Mouse (Mus musculus) spleen, adult 2 months (tissue): ENCODE data around the gene Gm4924. TPM values are rescaled to one million over a fixed set of nuclear protein-coding genes. Genes with fewer than 3 reads are reported as not detected.

Source experiments
- DNase-seq, 2 experiments: peaks; one replicate each; pipeline versions ENCODE4 v3.0.0 to v3.0.0-alpha.2; 2012 to 2021; ENCODE audit warnings: low spot score in 2 of 2, low read depth in 1 of 2
- H3K27ac ChIP-seq: fragments of 200-500 bp; 2 replicates; pipeline ENCODE4 v1.5.1; 2012; ENCODE audit warnings: low read length, inconsistent platforms; ENCODE audit not compliant: insufficient read depth
- H3K27me3 ChIP-seq: fragments of 200-500 bp; 2 replicates; pipeline ENCODE4 v1.6.1; 2012; ENCODE audit warnings: mild to moderate bottlenecking, moderate library complexity, low read length, inconsistent platforms; ENCODE audit not compliant: control insufficient read depth, insufficient read depth
- H3K36me3 ChIP-seq: fragments of 200-500 bp; 2 replicates; pipeline ENCODE4 v1.6.1; 2012; ENCODE audit warnings: mild to moderate bottlenecking, low read length, inconsistent platforms; ENCODE audit not compliant: control insufficient read depth, insufficient read depth
- H3K4me1 ChIP-seq: fragments of 200-500 bp; 2 replicates; pipeline ENCODE4 v1.6.1; 2011; ENCODE audit warnings: inconsistent platforms; ENCODE audit not compliant: control insufficient read depth, insufficient read depth, insufficient read length
- H3K4me3 ChIP-seq: fragments of 200-500 bp; 2 replicates; pipeline ENCODE4 v1.5.1; 2011; ENCODE audit warnings: mild to moderate bottlenecking, inconsistent platforms; ENCODE audit not compliant: insufficient read depth, insufficient read length; ENCODE audit errors: extremely low read depth
- CTCF ChIP-seq: fragments of 200-500 bp; IDR thresholded peaks from 2 replicates; pipeline ENCODE4 v1.5.1; 2011; ENCODE audit warnings: mild to moderate bottlenecking, inconsistent platforms; ENCODE audit not compliant: insufficient read depth, insufficient read length, insufficient replicate concordance; ENCODE audit errors: extremely low read depth
- POLR2A ChIP-seq: fragments of 200-500 bp; IDR thresholded peaks from 2 replicates; pipeline ENCODE4 v1.6.1; 2011; ENCODE audit warnings: low read depth, low read length, inconsistent platforms
- WGBS: fragments of 180-500 bp; shearing (Covaris S2); methylation state at CpG from one replicate; pipeline ENCODE4 v1.1.7; 2018; 5-methylcytosine and 5-hydroxymethylcytosine counted together
- polyA plus RNA-seq: library from polyadenylated mRNA; depleted of rRNA; stranded (reverse); fragments of >200 nt; gene quantifications from 2 replicates; pipeline ENCODE4 v1.2.3, GENCODE M21; 2012; rRNA removed

The Gm4924 gene
- polyA plus RNA-seq, 1 experiment = 0.19 TPM

GRCm38 (mm10) chr10:82409511-82409910 lies 55.5 kb downstream of the Gm4924 start:
- Histone ChIP-seq H3K27me3 (no peaks in the 10 kb centered on the region), H3K4me1 (no peaks in the 10 kb centered on the region), H3K27ac (no peak overlapping the region), H3K4me3 (no peak overlapping the region), H3K36me3 (no peaks in the 10 kb centered on the region)
- TF ChIP-seq POLR2A (no peak), CTCF (no peak)
- DNase-seq = no peak
- 77% methylated on average over 1 of the region's 1 CpGs for WGBS

- DNase-seq = no peak
Observed at GRCm38 (mm10) chr10:82423631-82424030, 69.6 kb downstream of the Gm4924 start.

More at GRCm38 (mm10) chr10:82423631-82424030, 69.6 kb downstream of the Gm4924 start:
- no peaks in the 10 kb centered on the region for H3K36me3 ChIP-seq
- no peak overlapping the region for H3K27ac ChIP-seq
- H3K4me3 ChIP-seq = no peak overlapping the region
- no peaks in the 10 kb centered on the region for H3K4me1 ChIP-seq
- H3K27me3 ChIP-seq = no peaks in the 10 kb centered on the region
- TF ChIP-seq POLR2A (no peak), CTCF (no peak)

Other genes starting within 250 kb of the Gm4924 start
- 0.19 and 0.22 TPM in 2 replicates for gene AU041133, start 226.2 kb upstream of the Gm4924 start, polyA plus RNA-seq
- 0.28 and 0.39 TPM in 2 replicates for gene Zfp938, start 113.0 kb upstream of the Gm4924 start, polyA plus RNA-seq
- not detected in 2 replicates for gene 4932415D10Rik, start 37.7 kb upstream of the Gm4924 start, polyA plus RNA-seq
- not detected in 2 replicates for gene Gm1553, start 138.4 kb downstream of the Gm4924 start, polyA plus RNA-seq